Mouse (Mus musculus) neural tube, embryonic 11.5 days (tissue): ENCODE results near the gene Dnlz. TPM values are rescaled to one million over a fixed set of nuclear protein-coding genes. Genes with fewer than 3 reads are reported as not detected.
A peak's percentile ranks its signal among the peaks of the same experiment; 100 is the strongest.

ENCODE experiments used
- ATAC-seq: fragments of 200-750 bp; cut with Nextera tagmentation; 2 replicates; pipeline ENCODE4 v1.8.0; 2017; ENCODE audit warnings: moderate number of reproducible peaks, mild to moderate bottlenecking, moderate TSS enrichment, moderate library complexity; ENCODE audit not compliant: insufficient read depth, low FRiP score, low TSS enrichment
- DNase-seq: peaks from one replicate; pipeline ENCODE4 v3.0.0-alpha.2; 2015; ENCODE audit warnings: low spot score
- H3K27ac ChIP-seq: fragments of 300-500 bp; sonication (generic); 2 replicates; pipeline ENCODE4 v1.5.1; 2014; ENCODE audit warnings: low read depth, mild to moderate bottlenecking, low read length
- H3K27me3 ChIP-seq: fragments of 300-500 bp; sonication (generic); 2 replicates; pipeline ENCODE4 v1.6.1; 2014; ENCODE audit warnings: mild to moderate bottlenecking, low read length, mixed read lengths; ENCODE audit not compliant: control insufficient read depth, insufficient read depth
- H3K36me3 ChIP-seq: fragments of 300-500 bp; sonication (generic); 2 replicates; pipeline ENCODE4 v1.6.1; 2014; ENCODE audit warnings: mild to moderate bottlenecking, low read length, moderate library complexity, mixed read lengths; ENCODE audit not compliant: control insufficient read depth, insufficient read depth
- H3K4me1 ChIP-seq: fragments of 300-500 bp; sonication (generic); 2 replicates; pipeline ENCODE4 v1.6.1; 2014; ENCODE audit warnings: low read length, mixed read lengths; ENCODE audit not compliant: control insufficient read depth, insufficient read depth
- H3K4me2 ChIP-seq: fragments of 300-500 bp; sonication (generic); 2 replicates; pipeline ENCODE4 v1.6.1; 2014; ENCODE audit warnings: low read depth, mild to moderate bottlenecking, moderate library complexity
- H3K4me3 ChIP-seq: fragments of 300-500 bp; sonication (generic); 2 replicates; pipeline ENCODE4 v1.5.1; 2014; ENCODE audit warnings: low read depth, low read length
- H3K9ac ChIP-seq: fragments of 300-500 bp; sonication (generic); 2 replicates; pipeline ENCODE4 v1.6.1; 2014; ENCODE audit warnings: mild to moderate bottlenecking, low read length
- H3K9me3 ChIP-seq: fragments of 300-500 bp; sonication (generic); 2 replicates; pipeline ENCODE4 v1.6.1; 2016; ENCODE audit warnings: low read length; ENCODE audit not compliant: control insufficient read depth
- WGBS: fragments of 180-500 bp; shearing (Covaris S2); extraction: QIAGEN DNeasy Blood & Tissue Kit; methylation state at CpG from one replicate; pipeline ENCODE4 v1.1.7; 2014; 5-methylcytosine and 5-hydroxymethylcytosine counted together
- polyA plus RNA-seq: library from polyadenylated mRNA; unstranded; fragments of >200 nt; fragmentation: Nextera tagmentation; extraction: Ambion mirVana; gene quantifications from 2 replicates; pipeline ENCODE4 v1.2.1, GENCODE M21; 2014

Dnlz gene
- polyA plus RNA-seq, 1 experiment from 2014 or later, result 35.6 TPM

DNA sequence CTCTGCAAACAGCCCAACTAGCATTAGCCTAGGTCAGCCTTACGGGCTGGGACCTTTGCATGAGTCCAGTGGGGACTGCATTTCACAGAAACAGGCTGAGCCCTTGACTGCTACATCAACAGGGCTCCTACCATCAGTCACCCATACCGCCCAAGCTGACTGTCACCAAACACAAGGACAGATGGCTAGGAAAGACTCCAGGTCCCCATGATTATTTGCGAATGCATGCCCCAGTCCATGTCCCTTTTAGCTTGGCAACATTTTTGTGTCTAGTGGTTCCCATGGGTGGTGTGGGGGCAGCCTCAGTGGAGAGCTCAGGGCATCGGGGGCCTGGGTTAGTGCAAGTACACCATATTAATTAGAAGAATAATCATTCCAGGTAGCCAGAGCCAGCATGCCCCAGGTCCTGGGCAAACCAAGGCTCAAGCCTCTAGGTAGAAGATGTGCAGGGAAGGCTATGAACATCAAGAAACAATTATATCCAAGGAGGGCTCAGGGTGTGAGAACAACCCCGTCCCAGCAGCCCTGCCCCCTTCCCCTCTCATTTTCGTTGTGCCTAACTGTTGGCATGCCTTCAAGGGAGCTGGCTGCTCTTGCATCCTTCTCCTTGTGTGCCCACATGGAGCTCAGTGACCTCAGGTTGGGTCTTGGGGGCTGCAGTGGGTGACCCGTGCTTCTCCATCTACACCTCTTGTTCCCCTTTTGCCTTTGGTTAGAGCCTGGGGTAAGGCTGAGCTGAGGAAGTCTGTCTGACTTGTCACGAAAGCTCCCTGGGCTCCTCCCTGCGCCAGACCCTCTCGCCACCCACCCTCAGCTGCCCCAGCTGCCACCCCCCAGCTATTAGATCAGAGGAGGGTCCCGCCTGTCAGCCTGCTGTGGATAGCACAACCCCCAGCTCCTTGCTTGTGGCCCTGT, 1.4 kb upstream of the Dnlz start:
- no peak for DNase-seq
- 88% methylated on average over 11 of the region's 11 CpGs for WGBS
- peak overlapping the region; percentile 89; the same call in 1 of the 2 replicates for H3K9ac ChIP-seq
- no peak for ATAC-seq
- H3K27me3 ChIP-seq, result no peaks in the 10 kb centered on the region
- peaks cover 3% of the 10 kb centered on the region for H3K36me3 ChIP-seq
- H3K4me1 ChIP-seq, result peaks cover 10% of the 10 kb centered on the region
- H3K27ac ChIP-seq, result no peak overlapping the region
- H3K4me2 ChIP-seq, result peak overlapping the region; percentile 99
- peak overlapping the region; percentile 75 for H3K4me3 ChIP-seq
- no peaks in the 10 kb centered on the region for H3K9me3 ChIP-seq

- Histone ChIP-seq H3K27ac (no peak overlapping the region), H3K4me2 (peak overlapping the region; percentile 99)
- peak; percentile 26; the same call in 1 of the 2 replicates for ATAC-seq
Measured at GRCm38 (mm10) chr2:26352291-26352910, 491 bp upstream of the Dnlz start.

DNA sequence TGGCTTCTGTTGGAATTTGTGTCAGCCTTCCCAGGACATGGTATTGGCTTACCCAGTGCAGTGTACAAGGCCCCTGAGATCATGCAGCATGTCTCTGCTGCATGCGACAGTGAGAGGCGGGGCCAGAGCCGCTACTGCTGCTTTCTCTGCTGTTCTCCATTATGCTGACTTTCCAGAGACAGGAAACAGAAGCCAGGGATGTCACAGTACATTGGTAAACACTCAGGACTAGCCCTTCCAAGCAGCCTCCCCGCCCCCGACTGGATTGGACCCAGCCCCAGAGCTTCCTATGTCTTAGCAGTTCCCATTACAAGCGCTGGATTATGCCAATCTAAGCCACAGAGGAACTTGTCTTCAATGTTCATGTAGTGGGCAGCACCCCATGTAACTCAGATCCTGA, 3.7 kb downstream of the Dnlz start:
- H3K4me3 ChIP-seq, result no peak overlapping the region
- 83% methylated on average over 6 of the region's 6 CpGs for WGBS
- no peak overlapping the region for H3K27ac ChIP-seq
- peaks cover 13% of the 10 kb centered on the region for H3K36me3 ChIP-seq
- no peak overlapping the region for H3K9ac ChIP-seq
- no peak overlapping the region for H3K4me2 ChIP-seq
- ATAC-seq (no peak), DNase-seq (no peak)
- H3K4me1 ChIP-seq, result peaks cover 10% of the 10 kb centered on the region
- no peaks in the 10 kb centered on the region for H3K9me3 ChIP-seq
- no peaks in the 10 kb centered on the region for H3K27me3 ChIP-seq

More at GRCm38 (mm10) chr2:26352291-26352910, 491 bp upstream of the Dnlz start:
- H3K9me3 ChIP-seq, result no peaks in the 10 kb centered on the region
- peaks cover 3% of the 10 kb centered on the region for H3K36me3 ChIP-seq
- 3% methylated on average over 36 of the region's 36 CpGs for WGBS
- no peaks in the 10 kb centered on the region for H3K27me3 ChIP-seq
- H3K4me3 ChIP-seq, result peak overlapping the region; percentile 75
- DNase-seq, result no peak
- H3K4me1 ChIP-seq, result peaks cover 10% of the 10 kb centered on the region
- H3K9ac ChIP-seq, result peak overlapping the region; percentile 89

GRCm38 (mm10) chr2:26342609-26343490, 9.1 kb downstream of the Dnlz start:
- H3K4me3 ChIP-seq, result no peak overlapping the region
- no peaks in the 10 kb centered on the region for H3K9me3 ChIP-seq
- H3K9ac ChIP-seq, result no peak overlapping the region
- H3K27ac ChIP-seq, result no peak overlapping the region
- H3K4me1 ChIP-seq, result no peaks in the 10 kb centered on the region
- ATAC-seq (no peak), DNase-seq (no peak)
- no peaks in the 10 kb centered on the region for H3K27me3 ChIP-seq
- WGBS, result 69% methylated on average over 11 of the region's 11 CpGs
- no peak overlapping the region for H3K4me2 ChIP-seq
- peaks cover 31% of the 10 kb centered on the region for H3K36me3 ChIP-seq

GRCm38 (mm10) chr2:26342044-26342443, 9.9 kb downstream of the Dnlz start:
- no peak for DNase-seq
- no peaks in the 10 kb centered on the region for H3K27me3 ChIP-seq
- H3K36me3 ChIP-seq, result peaks cover 29% of the 10 kb centered on the region
- H3K4me3 ChIP-seq, result no peak overlapping the region
- no peak overlapping the region for H3K9ac ChIP-seq
- WGBS, result 90% methylated on average over 10 of the region's 10 CpGs
- H3K4me1 ChIP-seq, result no peaks in the 10 kb centered on the region
- H3K9me3 ChIP-seq, result no peaks in the 10 kb centered on the region
- H3K4me2 ChIP-seq, result no peak overlapping the region
- no peak for ATAC-seq
- no peak overlapping the region for H3K27ac ChIP-seq

- H3K4me2 ChIP-seq, result no peak overlapping the region
- ATAC-seq (no peak), DNase-seq (no peak)
- H3K36me3 ChIP-seq, result peaks cover 29% of the 10 kb centered on the region
- H3K4me1 ChIP-seq, result no peaks in the 10 kb centered on the region
- H3K27me3 ChIP-seq, result no peaks in the 10 kb centered on the region
- H3K4me3 ChIP-seq, result no peak overlapping the region
- H3K9me3 ChIP-seq, result no peaks in the 10 kb centered on the region
- 100% methylated on average over 2 of the region's 2 CpGs for WGBS
- no peak overlapping the region for H3K27ac ChIP-seq
- H3K9ac ChIP-seq, result no peak overlapping the region
Measured at GRCm38 (mm10) chr2:26341510-26341981, 10.4 kb downstream of the Dnlz start.

DNA sequence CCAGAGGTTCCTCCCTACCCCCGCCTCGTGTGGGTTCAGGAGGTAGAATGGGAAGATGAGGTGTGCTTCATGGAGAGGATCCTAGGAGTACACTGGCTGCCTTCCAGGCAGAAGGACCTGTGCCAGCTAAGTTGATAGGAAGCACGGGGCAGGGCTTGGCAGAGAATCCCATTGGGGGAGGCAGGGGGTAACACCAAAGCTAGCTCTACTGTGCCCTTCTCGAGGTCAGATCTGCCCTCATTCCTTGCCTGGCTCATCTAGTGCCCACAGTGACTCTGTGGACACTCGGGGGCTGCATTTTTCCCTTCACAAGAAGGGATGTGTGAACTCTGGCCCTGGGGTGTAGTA, 12.7 kb downstream of the Dnlz start:
- Histone ChIP-seq H3K4me3 (no peak overlapping the region), H3K4me1 (no peaks in the 10 kb centered on the region), H3K9me3 (no peaks in the 10 kb centered on the region), H3K27ac (no peak overlapping the region), H3K4me2 (no peak overlapping the region), H3K27me3 (no peaks in the 10 kb centered on the region), H3K36me3 (peaks cover 21% of the 10 kb centered on the region; the same call in 1 of the 2 replicates), H3K9ac (no peak overlapping the region)
- no peak for DNase-seq
- ATAC-seq, result no peak
- WGBS, result 92% methylated on average over 5 of the region's 5 CpGs
